Mouse (Mus musculus) myocyte (in vitro differentiated cells): Measurements from ENCODE around the gene Fto. TPM values are rescaled to one million over a fixed set of nuclear protein-coding genes. Genes with fewer than 3 reads are reported as not detected.

ENCODE experiments used
- H3K27me3 ChIP-seq: one replicate; pipeline ENCODE4 v1.6.1; 2011; ENCODE audit not compliant: control insufficient read depth, insufficient read depth, insufficient read length
- H3K36me3 ChIP-seq: one replicate; pipeline ENCODE4 v1.6.1; 2011; ENCODE audit not compliant: control insufficient read depth, insufficient read depth
- H3K4me2 ChIP-seq: one replicate; pipeline ENCODE4 v1.6.1; 2011; ENCODE audit warnings: low read depth, control low read depth
- H3K4me3 ChIP-seq: one replicate; pipeline ENCODE4 v1.5.1; 2011; ENCODE audit warnings: mild to moderate bottlenecking, control low read depth, moderate library complexity
- H3K79me2 ChIP-seq: one replicate; pipeline ENCODE4 v1.6.1; 2011; ENCODE audit not compliant: control insufficient read depth, insufficient read depth
- H3ac ChIP-seq: one replicate; pipeline ENCODE4 v1.6.1; 2011; ENCODE audit not compliant: control insufficient read depth, insufficient read length
- CEBPB ChIP-seq: IDR thresholded peaks from 2 replicates; pipeline ENCODE4 v1.6.1; 2011; ENCODE audit warnings: mild to moderate bottlenecking, moderate library complexity; ENCODE audit not compliant: poor library complexity, insufficient read depth, severe bottlenecking
- E2F4 ChIP-seq: IDR thresholded peaks from one replicate; pipeline ENCODE4 v1.6.1; 2011; ENCODE audit warnings: mild to moderate bottlenecking, control low read depth, moderate library complexity; ENCODE audit not compliant: insufficient read depth
- MAX ChIP-seq: IDR thresholded peaks from one replicate; pipeline ENCODE4 v1.6.1; 2011; ENCODE audit warnings: low read depth, mild to moderate bottlenecking, control low read depth
- MYOD1 ChIP-seq, 3 experiments: IDR thresholded peaks; one replicate each; pipeline ENCODE4 v1.6.1; 2011; ENCODE audit warnings: control low read depth in 2 of 3, low read depth in 2 of 3, mild to moderate bottlenecking in 2 of 3, moderate library complexity in 1 of 3; ENCODE audit not compliant: insufficient read length in 2 of 3, control insufficient read depth in 1 of 3
- MYOG ChIP-seq, 3 experiments: IDR thresholded peaks; one replicate each; pipeline ENCODE4 v1.6.1; 2011; ENCODE audit warnings: control low read depth in 2 of 3, low read depth in 2 of 3, mild to moderate bottlenecking in 2 of 3; ENCODE audit not compliant: insufficient read length in 2 of 3, control insufficient read depth in 1 of 3, insufficient read depth in 1 of 3
- POLR2A ChIP-seq: IDR thresholded peaks from one replicate; pipeline ENCODE4 v1.6.1; 2011; ENCODE audit warnings: low read depth, mild to moderate bottlenecking, control low read depth, moderate library complexity; ENCODE audit not compliant: insufficient read length
- POLR2AphosphoS2 ChIP-seq: IDR thresholded peaks from one replicate; pipeline ENCODE4 v1.6.1; 2011; ENCODE audit warnings: low read depth, control low read depth; ENCODE audit not compliant: insufficient read length
- REST ChIP-seq: IDR thresholded peaks from one replicate; pipeline ENCODE4 v1.6.1; 2011; ENCODE audit warnings: mild to moderate bottlenecking, control low read depth, moderate library complexity; ENCODE audit not compliant: insufficient read depth, insufficient read length
- SRF ChIP-seq: IDR thresholded peaks from one replicate; pipeline ENCODE4 v1.6.1; 2011; ENCODE audit warnings: low read depth; ENCODE audit not compliant: control insufficient read depth, insufficient read length
- TCF12 ChIP-seq: IDR thresholded peaks from one replicate; pipeline ENCODE4 v1.6.1; 2011; ENCODE audit warnings: mild to moderate bottlenecking, control low read depth; ENCODE audit not compliant: poor library complexity, insufficient read depth, severe bottlenecking
- TCF3 ChIP-seq: IDR thresholded peaks from one replicate; pipeline ENCODE4 v1.6.1; 2011; ENCODE audit warnings: low read depth, control low read depth; ENCODE audit not compliant: insufficient read length
- USF1 ChIP-seq: IDR thresholded peaks from one replicate; pipeline ENCODE4 v1.6.1; 2011; ENCODE audit warnings: low read depth, mild to moderate bottlenecking, control low read depth, moderate library complexity
- polyA plus RNA-seq: library from polyadenylated mRNA; unstranded; fragments of >200 nt; fragmentation: generic; extraction: Trizol; gene quantifications from one replicate; pipeline ENCODE4 v1.2.1, GENCODE M21; 2012; ENCODE audit warnings: missing spikeins

The Fto gene
- polyA plus RNA-seq, 1 experiment: 74.1 TPM

- peak in 2 of 3 experiments; percentile 11 to 20 for TF ChIP-seq MYOD1 (IDR thresholded peaks at IDR 0.05; ENCODE audit: control insufficient read depth in 1 of 3, insufficient read length in 2 of 3, low read depth in 2 of 3)
- no peak for TF ChIP-seq POLR2AphosphoS2
- no peak for TF ChIP-seq MAX
- no peaks in the 10 kb centered on the region for H3K79me2 ChIP-seq
- no peak overlapping the region for H3K4me2 ChIP-seq
- no peaks in the 10 kb centered on the region for H3K36me3 ChIP-seq
- H3ac ChIP-seq: no peak overlapping the region
- H3K27me3 ChIP-seq: no peaks in the 10 kb centered on the region
- H3K4me3 ChIP-seq: no peak overlapping the region
Observed at GRCm38 (mm10) chr8:91528967-91529366, 215.6 kb downstream of the Fto start.

GRCm38 (mm10) chr8:91529699-91530098 is 216.4 kb downstream of the Fto start:
- TF ChIP-seq USF1 (no peak), MYOG (IDR thresholded peaks at IDR 0.05; ENCODE audit: control insufficient read depth in 1 of 3, insufficient read depth in 1 of 3, insufficient read length in 2 of 3, low read depth in 2 of 3) (no peak), SRF (no peak), MAX (no peak), MYOD1 (IDR thresholded peaks at IDR 0.05; ENCODE audit: control insufficient read depth in 1 of 3, insufficient read length in 2 of 3, low read depth in 2 of 3) (no peak), POLR2A (no peak), REST (no peak)
- Histone ChIP-seq H3K4me3 (no peak overlapping the region), H3K36me3 (no peaks in the 10 kb centered on the region), H3K4me2 (no peak overlapping the region), H3K27me3 (no peaks in the 10 kb centered on the region), H3ac (no peak overlapping the region), H3K79me2 (no peaks in the 10 kb centered on the region)

GRCm38 (mm10) chr8:91530656-91531055 is 217.3 kb downstream of the Fto start:
- TF ChIP-seq USF1: no peak
- no peak for TF ChIP-seq REST
- TF ChIP-seq MAX: no peak
- TF ChIP-seq TCF12: no peak
- no peak for TF ChIP-seq TCF3
- no peak for TF ChIP-seq SRF
- no peak for TF ChIP-seq POLR2A
- no peak for TF ChIP-seq POLR2AphosphoS2
- no peak for TF ChIP-seq E2F4
- no peak for TF ChIP-seq MYOD1 (IDR thresholded peaks at IDR 0.05; ENCODE audit: control insufficient read depth in 1 of 3, insufficient read length in 2 of 3, low read depth in 2 of 3)
- TF ChIP-seq CEBPB: no peak
- no peak for TF ChIP-seq MYOG (IDR thresholded peaks at IDR 0.05; ENCODE audit: control insufficient read depth in 1 of 3, insufficient read depth in 1 of 3, insufficient read length in 2 of 3, low read depth in 2 of 3)
- Histone ChIP-seq H3ac (no peak overlapping the region), H3K36me3 (no peaks in the 10 kb centered on the region), H3K4me2 (no peak overlapping the region), H3K4me3 (no peak overlapping the region), H3K27me3 (no peaks in the 10 kb centered on the region), H3K79me2 (no peaks in the 10 kb centered on the region)

GRCm38 (mm10) chr8:91531971-91532370 is 218.6 kb downstream of the Fto start:
- TF ChIP-seq SRF: no peak
- TF ChIP-seq POLR2A: no peak
- TF ChIP-seq MYOG (IDR thresholded peaks at IDR 0.05; ENCODE audit: control insufficient read depth in 1 of 3, insufficient read depth in 1 of 3, insufficient read length in 2 of 3, low read depth in 2 of 3): no peak
- TF ChIP-seq REST: no peak
- TF ChIP-seq USF1: no peak
- no peak for TF ChIP-seq E2F4
- TF ChIP-seq MAX: no peak
- TF ChIP-seq CEBPB: no peak
- no peak overlapping the region for H3ac ChIP-seq
- H3K27me3 ChIP-seq: no peaks in the 10 kb centered on the region
- H3K4me3 ChIP-seq: no peak overlapping the region
- H3K4me2 ChIP-seq: no peak overlapping the region
- H3K79me2 ChIP-seq: no peaks in the 10 kb centered on the region
- no peaks in the 10 kb centered on the region for H3K36me3 ChIP-seq

GRCm38 (mm10) chr8:91532671-91533436 is 219.5 kb downstream of the Fto start:
- Histone ChIP-seq H3K27me3 (no peaks in the 10 kb centered on the region), H3K36me3 (no peaks in the 10 kb centered on the region), H3K4me3 (no peak overlapping the region), H3ac (no peak overlapping the region), H3K79me2 (no peaks in the 10 kb centered on the region), H3K4me2 (no peak overlapping the region)
- TF ChIP-seq CEBPB (no peak), E2F4 (no peak), USF1 (no peak), MYOD1 (IDR thresholded peaks at IDR 0.05; ENCODE audit: control insufficient read depth in 1 of 3, insufficient read length in 2 of 3, low read depth in 2 of 3) (peak; percentile 32 to 70 (median 69)), TCF12 (no peak), TCF3 (no peak), MYOG (IDR thresholded peaks at IDR 0.05; ENCODE audit: control insufficient read depth in 1 of 3, insufficient read depth in 1 of 3, insufficient read length in 2 of 3, low read depth in 2 of 3) (peak; percentile 25 to 89 (median 70)), POLR2A (peak; percentile 32)
